Mouse (Mus musculus) testis, postnatal 10 days (tissue): ENCODE results near the gene Prl3b1.

Experiments
- DNase-seq: peaks from one replicate; pipeline ENCODE4 v3.0.0; 2021; ENCODE audit warnings: low spot score

Prl3b1 gene

GRCm38 (mm10) chr13:27241547-27241946 is at the start of gene Prl3b1:
Prl3b1 (plus strand) TSS chr13:27241847.
- no peak for DNase-seq

GRCm38 (mm10) chr13:27196359-27196758 is 45.3 kb upstream of the Prl3b1 start, which contains the start of gene Prl3c1:
Prl3c1 (plus strand) TSS chr13:27196659.
- no peak for DNase-seq

GRCm38 (mm10) chr13:27259136-27259535 is 17.5 kb downstream of the Prl3b1 start, which contains the start of gene Prl3a1:
Prl3a1 (plus strand) TSS chr13:27259436.
- DNase-seq: no peak
